Mouse (Mus musculus) lung, adult 2 months (tissue): ENCODE measurements at regions not wholly inside any gene's neighbourhood (a gene's known extent, or its start where the extent isn't known, plus 50 kb on each side); places are given as distances from the start of the nearest gene placed in this dataset.

ENCODE experiments used
- CTCF ChIP-seq: fragments of 200-500 bp; IDR thresholded peaks from 2 replicates; pipeline ENCODE4 v1.5.1; 2011; ENCODE audit warnings: mild to moderate bottlenecking, low read length, control low read depth; ENCODE audit not compliant: insufficient read depth
- POLR2A ChIP-seq: fragments of 200-500 bp; IDR thresholded peaks from 2 replicates; pipeline ENCODE4 v1.6.1; 2011; ENCODE audit warnings: low read depth, mild to moderate bottlenecking, control low read depth, low read length, borderline replicate concordance; ENCODE audit errors: extremely low read depth

DNA sequence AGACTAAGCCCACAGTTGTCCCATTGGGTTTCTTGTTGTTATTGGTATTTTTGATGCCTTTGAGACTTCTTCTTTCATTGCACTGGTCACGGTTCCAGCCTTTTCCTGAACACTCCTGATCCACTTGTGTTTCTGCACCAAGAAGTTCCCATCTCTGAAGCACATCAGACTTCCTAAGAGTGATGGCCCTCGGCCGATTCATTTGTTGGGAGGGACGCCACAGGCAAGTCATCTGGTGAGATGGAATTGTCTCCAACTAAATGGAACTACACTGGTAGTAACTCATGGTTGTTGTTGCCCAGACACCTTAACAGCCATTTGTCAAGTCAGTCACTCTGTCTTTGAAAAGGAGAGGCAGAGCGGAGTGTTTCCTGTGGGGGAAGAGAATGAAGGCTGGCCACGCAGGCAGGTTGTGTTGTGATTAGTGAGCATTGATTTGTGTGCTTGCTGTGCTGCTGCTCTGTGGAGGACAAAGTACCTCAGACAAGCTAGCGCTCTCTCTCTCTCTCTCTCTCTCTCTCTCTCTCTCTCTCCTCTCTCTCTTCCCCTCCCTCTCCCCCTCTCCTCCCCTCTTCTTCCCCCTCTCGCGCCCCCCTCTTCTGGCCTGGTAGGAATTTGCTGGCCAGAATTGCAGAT, 884.7 kb upstream of the Car8 start:
- TF ChIP-seq CTCF (no peak), POLR2A (no peak)
